Mouse (Mus musculus): ENCODE data around the gene Gapdhs.

DNA sequence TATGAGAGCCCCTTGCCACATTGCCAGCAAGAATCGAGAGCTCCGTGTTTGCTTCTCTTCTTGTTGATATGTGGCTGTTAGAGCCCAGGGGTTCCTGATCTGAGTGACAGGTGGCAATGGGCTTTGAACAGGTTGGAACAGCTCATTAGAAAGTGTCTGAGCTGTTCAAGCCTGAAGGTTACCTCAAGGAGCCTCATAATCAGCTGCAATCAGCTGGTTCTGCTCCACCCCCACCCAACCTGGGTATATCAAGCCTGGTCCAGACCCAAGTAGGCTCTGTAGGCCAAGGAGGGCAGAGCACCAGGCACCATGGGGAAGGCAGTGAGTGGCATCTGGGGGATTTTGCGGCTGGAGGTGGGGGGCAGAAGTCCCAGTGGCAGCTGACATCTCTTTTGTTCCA is 31.5 kb downstream of the Gapdhs start, which contains the start of gene Atp4a:
- TF ChIP-seq TAL1 (IDR thresholded peaks at IDR 0.05; ENCODE audit: low read length), result no peak
- TF ChIP-seq GATA1 (IDR thresholded peaks at IDR 0.05; ENCODE audit: low read length), result no peak

Measured in erythroblast, embryonic 14.5 days (primary cell).